Mouse (Mus musculus) midbrain, embryonic 13.5 days (tissue): Measurements from ENCODE around the gene Zcchc10. TPM values are rescaled to one million over a fixed set of nuclear protein-coding genes. Genes with fewer than 3 reads are reported as not detected.
"Not testable (repeated sequence)": the region's sequence is repeated elsewhere in the genome, so short reads cannot be mapped to it uniquely, and the experiment has no call there.

Source experiments
- ATAC-seq: fragments of 200-750 bp; cut with Nextera tagmentation; 2 replicates; pipeline ENCODE4 v1.8.0; 2017; ENCODE audit warnings: mild to moderate bottlenecking, moderate TSS enrichment, moderate library complexity
- H3K27ac ChIP-seq: fragments of 300-500 bp; sonication (generic); 2 replicates; pipeline ENCODE4 v1.5.1; 2015; ENCODE audit warnings: inconsistent platforms, mild to moderate bottlenecking, moderate library complexity
- H3K27me3 ChIP-seq: fragments of 300-500 bp; sonication (generic); 2 replicates; pipeline ENCODE4 v1.6.1; 2015; ENCODE audit warnings: mild to moderate bottlenecking, inconsistent platforms
- H3K36me3 ChIP-seq: fragments of 300-500 bp; sonication (generic); 2 replicates; pipeline ENCODE4 v1.6.1; 2015; ENCODE audit warnings: mild to moderate bottlenecking, inconsistent platforms
- H3K4me1 ChIP-seq: fragments of 300-500 bp; sonication (generic); replicated peaks from 2 replicates; pipeline ENCODE4 v1.6.1; 2015; ENCODE audit warnings: inconsistent platforms
- H3K4me2 ChIP-seq: fragments of 300-500 bp; sonication (generic); replicated peaks from 2 replicates; pipeline ENCODE4 v1.6.1; 2015; ENCODE audit warnings: moderate library complexity, mild to moderate bottlenecking, inconsistent platforms
- H3K4me3 ChIP-seq: fragments of 300-500 bp; sonication (generic); replicated peaks from 2 replicates; pipeline ENCODE4 v1.5.1; 2015; ENCODE audit warnings: mild to moderate bottlenecking, inconsistent platforms
- H3K9ac ChIP-seq: fragments of 300-500 bp; sonication (generic); replicated peaks from 2 replicates; pipeline ENCODE4 v1.6.1; 2015; ENCODE audit warnings: mild to moderate bottlenecking, inconsistent platforms
- H3K9me3 ChIP-seq: fragments of 300-500 bp; sonication (generic); 2 replicates; pipeline ENCODE4 v1.6.1; 2016; ENCODE audit warnings: mild to moderate bottlenecking, inconsistent platforms
- WGBS: fragments of 180-500 bp; shearing (Covaris S2); methylation state at CpG from one replicate; pipeline ENCODE4 v1.1.7; 2015; 5-methylcytosine and 5-hydroxymethylcytosine counted together
- polyA plus RNA-seq: library from polyadenylated mRNA; unstranded; fragments of >200 nt; fragmentation: Nextera tagmentation; extraction: Ambion mirVana; gene quantifications from 2 replicates; pipeline ENCODE4 v1.2.1, GENCODE M21; 2015

Zcchc10 gene
- polyA plus RNA-seq, 1 experiment from 2014 or later: 17.0 TPM

DNA sequence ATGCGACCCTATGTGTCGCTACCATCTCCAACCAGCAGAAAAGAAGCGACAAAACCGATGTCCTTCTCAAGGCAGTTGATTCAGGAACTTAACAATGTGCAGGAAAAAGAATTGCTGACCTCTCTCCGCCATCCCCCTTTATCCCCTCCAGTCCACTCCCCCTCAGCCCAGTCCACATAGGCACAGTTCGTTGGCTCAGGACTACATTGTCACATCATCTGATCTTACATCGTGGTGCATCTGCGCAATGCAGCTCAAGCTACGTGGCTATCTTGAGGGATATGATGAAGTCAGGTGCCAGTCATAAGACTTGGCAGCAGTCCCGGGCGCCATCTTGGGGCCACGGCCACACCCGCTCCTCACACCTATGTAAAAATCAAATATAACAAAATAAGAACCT, 4.6 kb upstream of the Zcchc10 start:
- H3K4me3 ChIP-seq, H3K27ac ChIP-seq, ATAC-seq, H3K36me3 ChIP-seq, H3K27me3 ChIP-seq, H3K9ac ChIP-seq, H3K9me3 ChIP-seq, H3K4me2 ChIP-seq, H3K4me1 ChIP-seq: not testable (repeated sequence)
- WGBS: 94% methylated on average over 13 of the region's 13 CpGs

DNA sequence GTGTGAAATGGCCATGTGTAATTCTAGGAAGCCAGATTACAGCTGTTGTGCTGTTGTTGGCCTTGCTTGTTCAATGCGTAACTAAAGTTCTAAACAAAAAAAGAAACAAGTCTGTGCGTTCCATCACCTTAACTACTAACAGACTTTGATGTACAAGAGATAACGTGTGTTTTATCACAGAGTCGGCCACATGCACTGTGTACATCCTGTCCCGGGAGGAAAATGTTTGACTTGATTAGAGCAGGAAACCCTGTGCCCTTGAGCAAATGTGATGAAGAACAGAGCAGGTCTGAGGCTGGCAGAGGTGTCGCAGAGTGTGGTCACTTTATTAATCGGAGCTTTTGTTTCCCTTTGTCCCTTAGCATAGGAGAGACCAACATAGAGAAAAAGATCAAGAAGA, 5.8 kb downstream of the Zcchc10 start:
- H3K4me3 ChIP-seq: no peak overlapping the region
- H3K4me1 ChIP-seq: peaks cover 4% of the 10 kb centered on the region
- H3K36me3 ChIP-seq: peaks cover 55% of the 10 kb centered on the region
- no peak overlapping the region for H3K9ac ChIP-seq
- no peaks in the 10 kb centered on the region for H3K27me3 ChIP-seq
- no peak overlapping the region for H3K4me2 ChIP-seq
- ATAC-seq: no peak
- no peaks in the 10 kb centered on the region for H3K9me3 ChIP-seq
- H3K27ac ChIP-seq: no peak overlapping the region
- 92% methylated on average over 7 of the region's 7 CpGs for WGBS

DNA sequence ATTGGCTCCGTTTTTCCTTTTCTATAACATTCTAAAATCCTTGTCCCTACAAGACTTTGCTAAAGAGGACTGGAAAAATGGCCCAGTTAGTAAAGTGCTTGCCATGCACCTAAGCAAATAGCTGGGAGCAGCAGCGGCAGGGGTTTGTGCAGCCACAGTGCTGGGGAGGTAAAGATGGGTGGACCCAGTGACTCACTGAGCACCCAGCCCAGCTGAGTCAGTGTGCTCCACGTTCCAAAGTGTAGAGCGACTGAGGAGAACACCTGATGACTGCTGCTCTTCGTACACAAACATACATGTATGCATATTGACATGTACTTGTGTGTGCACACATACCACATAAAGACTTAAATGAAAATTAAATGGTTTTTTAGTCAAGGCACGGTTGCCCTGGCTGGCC, 6.6 kb downstream of the Zcchc10 start:
- no peak overlapping the region for H3K4me2 ChIP-seq
- 96% methylated on average over 6 of the region's 6 CpGs for WGBS
- no peaks in the 10 kb centered on the region for H3K27me3 ChIP-seq
- H3K4me1 ChIP-seq: no peaks in the 10 kb centered on the region
- H3K27ac ChIP-seq: no peak overlapping the region
- ATAC-seq: no peak
- no peak overlapping the region for H3K9ac ChIP-seq
- peaks cover 55% of the 10 kb centered on the region for H3K36me3 ChIP-seq
- H3K4me3 ChIP-seq: no peak overlapping the region
- H3K9me3 ChIP-seq: no peaks in the 10 kb centered on the region

DNA sequence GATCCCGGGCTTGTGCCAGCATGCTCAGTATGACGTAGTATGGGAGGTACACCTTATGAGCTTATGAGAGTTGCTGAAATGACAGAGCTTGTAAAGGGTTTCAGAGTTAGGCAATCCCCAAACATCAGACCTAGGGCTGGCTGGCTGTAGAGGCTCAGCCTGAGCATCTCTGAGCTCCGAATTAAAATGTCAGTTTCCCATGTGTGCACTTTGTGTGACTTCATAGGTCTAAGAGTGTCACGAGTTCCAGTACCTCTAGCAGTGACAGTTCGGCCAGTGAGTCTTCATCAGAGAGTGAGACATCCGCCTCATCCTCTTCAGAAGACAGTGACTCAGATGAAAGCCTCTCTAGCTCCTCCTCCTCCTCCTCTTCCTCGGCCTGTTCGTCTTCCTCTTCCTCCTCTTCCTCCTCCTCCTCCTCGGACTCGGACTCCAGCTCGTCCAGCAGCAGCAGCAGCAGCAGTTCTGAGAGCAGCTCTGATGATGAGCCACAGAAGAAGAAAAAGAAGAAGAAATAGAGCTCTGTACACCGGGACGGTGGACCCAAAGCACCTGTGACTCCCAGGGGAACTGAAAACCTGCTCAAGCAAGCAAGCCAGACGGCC, 7.7 kb downstream of the Zcchc10 start:
- no peak overlapping the region for H3K4me2 ChIP-seq
- peaks cover 55% of the 10 kb centered on the region for H3K36me3 ChIP-seq
- H3K9ac ChIP-seq: no peak overlapping the region
- no peak overlapping the region for H3K27ac ChIP-seq
- 90% methylated on average over 14 of the region's 14 CpGs for WGBS
- H3K4me1 ChIP-seq: no peaks in the 10 kb centered on the region
- no peak overlapping the region for H3K4me3 ChIP-seq
- H3K27me3 ChIP-seq: no peaks in the 10 kb centered on the region
- no peaks in the 10 kb centered on the region for H3K9me3 ChIP-seq
- no peak for ATAC-seq

DNA sequence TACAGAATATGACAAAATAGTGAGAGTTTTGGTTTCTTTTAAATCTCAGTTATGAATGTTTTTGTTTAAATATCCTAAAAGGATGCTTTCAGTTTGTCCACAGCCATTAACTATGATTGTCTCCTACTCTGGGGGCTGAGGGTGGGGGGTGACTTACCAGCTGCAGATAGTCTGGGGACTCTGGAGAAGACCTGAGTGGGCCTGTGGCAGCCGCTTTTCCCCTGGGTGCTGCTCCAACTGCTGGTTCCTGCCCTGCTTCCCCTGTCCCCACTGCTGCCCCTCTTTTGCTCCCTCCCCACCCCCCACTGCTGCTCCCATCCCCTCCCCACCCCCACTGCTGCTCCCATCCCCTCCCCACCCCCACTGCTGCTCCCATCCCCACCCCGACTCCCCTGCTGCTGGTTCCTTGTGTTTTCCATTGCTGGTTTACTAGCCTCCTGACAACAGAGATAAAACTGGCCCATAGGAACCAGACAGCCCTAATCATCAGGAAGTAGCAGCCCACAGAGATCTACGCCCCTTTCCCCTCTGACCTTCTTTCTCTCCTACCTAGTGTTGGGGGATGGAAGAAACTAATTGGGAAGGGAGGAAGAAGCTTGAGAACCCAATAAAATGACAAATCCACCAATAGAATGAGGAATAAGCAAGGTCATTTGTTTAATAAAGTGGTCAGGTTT, 11.2 kb downstream of the Zcchc10 start:
- ATAC-seq: no peak
- Histone ChIP-seq H3K27me3 (no peaks in the 10 kb centered on the region), H3K4me1 (no peaks in the 10 kb centered on the region), H3K9ac (no peak overlapping the region), H3K9me3 (no peaks in the 10 kb centered on the region), H3K4me3 (no peak overlapping the region), H3K36me3 (peaks cover 29% of the 10 kb centered on the region), H3K4me2 (no peak overlapping the region), H3K27ac (no peak overlapping the region)
- 25% methylated on average over 3 of the region's 3 CpGs for WGBS

DNA sequence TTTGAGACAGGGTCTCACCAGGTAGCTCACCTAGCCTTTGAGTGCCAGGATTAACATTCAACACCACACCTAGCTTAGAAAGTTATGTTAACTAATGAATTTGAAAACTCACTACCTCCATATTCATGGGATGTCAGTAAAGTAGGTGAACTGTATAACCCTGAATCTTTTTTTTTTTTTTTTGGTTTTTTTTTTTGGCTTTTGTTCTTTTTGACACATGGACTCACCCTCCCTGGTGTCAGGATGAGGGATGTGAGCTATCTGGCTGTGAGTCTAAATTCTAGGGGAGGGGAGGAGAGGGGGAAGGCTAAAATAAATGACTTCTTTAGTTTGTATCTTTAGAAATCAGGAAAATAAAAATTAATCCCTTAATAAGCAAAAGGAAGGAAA, 11.7 kb downstream of the Zcchc10 start:
- H3K4me3 ChIP-seq: no peak overlapping the region
- H3K9ac ChIP-seq: no peak overlapping the region
- H3K4me1 ChIP-seq: no peaks in the 10 kb centered on the region
- no peak overlapping the region for H3K27ac ChIP-seq
- ATAC-seq: no peak
- H3K4me2 ChIP-seq: no peak overlapping the region
- H3K9me3 ChIP-seq: no peaks in the 10 kb centered on the region
- peaks cover 23% of the 10 kb centered on the region for H3K36me3 ChIP-seq
- no peaks in the 10 kb centered on the region for H3K27me3 ChIP-seq

DNA sequence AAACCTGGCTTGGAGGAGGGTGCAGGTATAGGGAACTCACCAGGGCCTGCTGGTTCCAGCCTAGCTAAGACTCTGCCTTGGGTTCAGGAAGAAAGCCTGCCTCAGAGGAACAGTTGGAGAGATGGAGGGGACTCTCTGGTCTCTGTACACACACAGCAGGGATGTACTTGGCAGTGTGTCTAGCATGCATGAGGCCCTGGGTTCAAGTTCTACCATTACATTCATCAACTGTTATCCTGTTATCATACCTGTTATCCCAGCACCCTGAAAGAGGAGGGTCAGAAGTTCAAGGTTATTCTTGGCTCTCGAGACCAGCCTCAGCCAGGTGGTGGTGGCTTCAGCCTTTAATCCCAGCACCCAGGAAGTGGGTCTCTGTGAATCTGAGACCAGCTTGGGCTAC, 12.4 kb downstream of the Zcchc10 start:
- H3K27ac ChIP-seq: no peak overlapping the region
- H3K4me1 ChIP-seq: no peaks in the 10 kb centered on the region
- no peak overlapping the region for H3K4me3 ChIP-seq
- no peak overlapping the region for H3K9ac ChIP-seq
- no peaks in the 10 kb centered on the region for H3K9me3 ChIP-seq
- ATAC-seq: no peak
- H3K4me2 ChIP-seq: no peak overlapping the region
- 85% methylated on average over 1 of the region's 1 CpGs for WGBS
- H3K27me3 ChIP-seq: no peaks in the 10 kb centered on the region
- H3K36me3 ChIP-seq: peaks cover 16% of the 10 kb centered on the region

DNA sequence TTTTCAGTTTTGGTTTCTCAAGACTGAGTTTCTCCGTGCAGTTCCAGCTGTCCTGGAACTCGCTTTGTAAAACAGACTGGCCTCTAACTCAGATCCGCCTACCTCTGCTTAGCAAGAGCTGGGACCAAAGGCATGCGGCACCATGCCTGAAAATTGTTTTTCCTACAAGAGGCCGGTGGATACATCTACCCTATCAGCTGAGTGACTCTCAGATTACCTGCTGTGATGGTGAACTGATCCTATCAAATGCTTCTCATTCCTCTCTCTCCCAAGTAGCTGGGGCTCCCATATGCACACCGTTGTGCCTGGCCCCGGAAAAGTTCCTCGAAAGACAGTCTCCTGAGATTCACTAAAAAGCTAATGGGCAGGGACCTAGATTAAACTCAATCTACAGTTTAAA, 13.2 kb downstream of the Zcchc10 start:
- no peaks in the 10 kb centered on the region for H3K9me3 ChIP-seq
- H3K4me3 ChIP-seq: no peak overlapping the region
- 72% methylated on average over 8 of the region's 8 CpGs for WGBS
- H3K27ac ChIP-seq: no peak overlapping the region
- no peak overlapping the region for H3K4me2 ChIP-seq
- ATAC-seq: no peak
- no peaks in the 10 kb centered on the region for H3K4me1 ChIP-seq
- H3K9ac ChIP-seq: no peak overlapping the region
- H3K27me3 ChIP-seq: no peaks in the 10 kb centered on the region
- peaks cover 8% of the 10 kb centered on the region for H3K36me3 ChIP-seq

DNA sequence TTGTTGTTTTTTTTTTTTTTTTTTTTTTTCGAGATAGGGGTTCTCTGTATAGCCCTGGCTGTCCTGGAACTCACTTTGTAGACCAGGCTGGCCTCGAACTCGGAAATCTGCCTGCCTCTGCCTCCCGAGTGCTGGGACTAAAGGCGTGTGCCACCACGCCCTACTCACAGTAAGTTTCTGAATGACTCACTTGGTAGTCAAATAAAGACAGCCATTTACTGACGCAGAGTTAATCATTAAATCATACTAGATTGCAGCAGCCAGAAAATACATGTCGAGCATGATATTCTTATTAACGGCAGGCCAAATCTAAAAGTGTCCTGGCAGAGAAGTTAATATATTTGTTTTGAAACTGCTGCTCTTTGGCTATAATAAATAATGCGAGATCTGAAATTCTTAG, 16.5 kb downstream of the Zcchc10 start:
- H3K9me3 ChIP-seq, H3K4me1 ChIP-seq, ATAC-seq, H3K9ac ChIP-seq, H3K4me3 ChIP-seq, H3K36me3 ChIP-seq, H3K27me3 ChIP-seq, H3K4me2 ChIP-seq, H3K27ac ChIP-seq: not testable (repeated sequence)
- WGBS: 94% methylated on average over 9 of the region's 10 CpGs

DNA sequence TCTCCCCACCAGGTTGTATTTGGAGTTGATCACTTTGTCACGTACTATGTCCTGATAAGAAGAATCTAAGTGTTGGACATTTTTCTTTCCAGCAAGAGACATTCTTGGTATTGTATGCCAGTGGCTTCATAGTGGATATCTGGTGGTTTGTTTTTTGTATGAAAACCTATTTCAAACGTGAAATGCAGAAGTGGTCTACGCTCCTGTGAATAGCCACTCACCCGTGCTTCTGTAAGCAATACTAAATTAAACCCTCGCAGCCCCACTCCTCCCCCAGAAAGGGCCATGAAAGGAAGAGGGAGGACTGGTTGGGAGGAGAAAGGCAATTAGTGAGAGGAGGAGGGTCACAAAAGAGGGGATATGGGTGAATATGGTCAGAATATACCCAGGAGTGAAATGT, 18.2 kb downstream of the Zcchc10 start:
- Histone ChIP-seq H3K9me3 (no peaks in the 10 kb centered on the region), H3K4me1 (no peaks in the 10 kb centered on the region), H3K4me3 (no peak overlapping the region), H3K4me2 (no peak overlapping the region), H3K36me3 (no peaks in the 10 kb centered on the region), H3K27ac (no peak overlapping the region), H3K9ac (no peak overlapping the region), H3K27me3 (no peaks in the 10 kb centered on the region)
- no peak for ATAC-seq
- WGBS: 72% methylated on average over 5 of the region's 5 CpGs

DNA sequence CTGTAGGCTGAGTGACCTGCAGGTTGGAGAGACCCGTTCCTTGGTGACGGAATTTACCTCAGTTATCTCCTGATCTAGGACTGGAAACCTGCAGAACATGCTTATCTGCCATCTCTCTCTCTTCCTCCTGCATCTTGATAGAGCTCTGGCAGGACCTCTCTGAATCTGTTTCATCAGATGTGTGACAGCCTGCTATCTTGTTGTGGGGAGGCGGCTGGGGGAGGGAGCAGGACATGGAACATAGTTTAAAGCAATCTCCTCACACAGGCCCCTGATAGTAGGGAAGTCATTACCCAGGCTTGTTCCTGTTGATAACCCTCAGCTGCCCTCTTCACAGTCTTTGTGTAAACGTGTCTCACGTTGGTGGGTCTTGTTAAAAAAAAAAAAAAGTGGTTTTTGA, 20.8 kb downstream of the Zcchc10 start:
- ATAC-seq: no peak
- WGBS: 60% methylated on average over 5 of the region's 5 CpGs

DNA sequence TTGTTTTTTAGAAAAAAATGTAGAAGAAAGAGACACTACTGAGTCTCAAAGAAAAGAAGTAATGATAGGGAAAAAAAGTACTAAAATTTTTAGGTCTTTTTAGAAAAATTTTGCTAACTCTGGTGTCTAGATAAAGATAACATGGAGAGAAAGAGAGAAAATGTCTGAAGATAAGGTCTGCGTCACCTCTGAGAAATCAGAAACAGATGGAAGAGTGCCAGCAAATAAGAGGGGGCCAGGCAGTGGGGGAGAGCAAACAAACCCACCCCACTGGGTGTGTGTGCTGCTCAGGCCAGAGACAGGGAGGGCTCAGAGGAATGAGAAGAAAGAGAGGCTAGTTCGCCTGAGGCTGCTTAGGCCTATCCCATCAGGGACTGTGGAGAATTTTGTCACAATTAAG, 21.3 kb downstream of the Zcchc10 start:
- 56% methylated on average over 2 of the region's 2 CpGs for whole genome bisulfite sequencing
- Histone ChIP-seq H3K27ac (no peak overlapping the region), H3K27me3 (peaks cover 4% of the 10 kb centered on the region; the same call in 1 of the 2 replicates), H3K4me1 (no peaks in the 10 kb centered on the region; the same call in 1 of the 2 replicates), H3K4me2 (no peak overlapping the region), H3K36me3 (no peaks in the 10 kb centered on the region), H3K4me3 (no peak overlapping the region), H3K9ac (no peak overlapping the region), H3K9me3 (no peaks in the 10 kb centered on the region)
- ATAC-seq: no peak

More for the DNA sequence above, 20.8 kb downstream of the Zcchc10 start:
- Histone ChIP-seq H3K9ac (no peak overlapping the region), H3K36me3 (no peaks in the 10 kb centered on the region), H3K4me3 (no peak overlapping the region), H3K27ac (no peak overlapping the region), H3K9me3 (no peaks in the 10 kb centered on the region), H3K4me2 (no peak overlapping the region), H3K4me1 (no peaks in the 10 kb centered on the region; the same call in 1 of the 2 replicates), H3K27me3 (peaks cover 4% of the 10 kb centered on the region; the same call in 1 of the 2 replicates)
